Mouse (Mus musculus) neutrophil, adult 65 days (primary cell): ENCODE data around the gene Dhcr24. TPM values are rescaled to one million over a fixed set of nuclear protein-coding genes. Genes with fewer than 3 reads are reported as not detected.

Experiments used
- total RNA-seq: library from RNA; stranded (reverse); gene quantifications from 2 replicates; pipeline ENCODE4 v1.2.4, GENCODE M21; 2023

The Dhcr24 gene
- 2.9 and 3.3 TPM in 2 replicates for total RNA-seq

DNA sequence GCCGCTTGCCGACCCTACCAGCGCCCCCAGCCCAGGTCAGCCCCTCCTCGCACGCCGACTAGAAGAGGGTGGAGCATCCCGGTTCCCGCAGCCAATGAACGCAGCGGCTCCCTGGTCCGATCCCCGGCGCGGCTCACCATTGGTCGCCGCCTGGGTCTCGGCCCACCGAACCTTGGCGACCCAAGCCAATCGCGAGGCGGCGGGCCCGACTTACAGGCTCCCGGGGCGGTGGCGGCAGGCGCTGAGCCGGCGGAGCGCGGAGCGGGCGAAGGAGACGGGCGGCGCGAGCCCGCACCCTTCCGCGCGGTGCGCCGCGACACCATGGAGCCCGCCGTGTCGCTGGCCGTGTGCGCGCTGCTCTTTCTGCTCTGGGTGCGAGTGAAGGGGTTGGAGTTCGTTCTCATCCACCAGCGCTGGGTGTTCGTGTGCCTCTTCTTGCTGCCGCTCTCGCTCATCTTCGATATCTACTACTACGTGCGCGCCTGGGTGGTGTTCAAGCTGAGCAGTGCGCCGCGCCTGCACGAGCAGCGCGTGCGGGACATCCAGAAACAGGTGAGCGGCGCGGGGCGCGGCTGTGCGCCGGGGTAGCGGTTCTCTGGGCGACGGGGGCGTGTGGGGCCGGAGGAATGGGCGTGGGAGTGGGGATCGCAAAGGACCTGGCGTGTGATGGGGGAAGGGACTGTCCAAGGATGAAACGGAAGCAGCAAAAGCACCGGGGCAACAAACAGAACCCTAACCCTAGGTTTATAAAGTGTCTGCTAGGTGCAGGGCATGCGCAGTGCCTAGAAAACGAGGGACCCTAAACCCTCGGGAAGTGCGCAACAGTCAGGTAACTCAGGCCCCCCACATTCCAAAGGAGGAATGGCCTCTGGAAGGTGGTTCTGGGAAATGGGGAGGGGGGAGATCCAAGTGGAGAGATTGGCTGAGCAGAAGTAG is at the start of gene Dhcr24:
Gene Dhcr24 (plus strand): TSS at position 193 of the 936 bp plus-strand sequence.

GRCm38 (mm10) chr4:106617056-106617455 is 56.2 kb downstream of the Dhcr24 start, which contains the start of gene Lexm:
Gene Lexm (minus strand): TSS chr4:106617241.

GRCm38 (mm10) chr4:106622030-106622493 is 61.2 kb downstream of the Dhcr24 start, which contains the start of gene Ttc22:
Gene Ttc22 (plus strand): TSS chr4:106622432.

Other genes starting within 250 kb of the Dhcr24 start
- gene Usp24, start 244.8 kb upstream of the Dhcr24 start, total RNA-seq = 15.3 and 25.7 TPM in 2 replicates
- not detected in 2 replicates for gene Pcsk9, start 96.7 kb upstream of the Dhcr24 start, total RNA-seq
- not detected in 2 replicates for gene Bsnd, start 68.8 kb upstream of the Dhcr24 start, total RNA-seq
- not detected in 2 replicates for gene Lexm, start 56.2 kb downstream of the Dhcr24 start, total RNA-seq
- not detected in 2 replicates for gene Ttc22, start 61.4 kb downstream of the Dhcr24 start, total RNA-seq
- gene Pars2, start 90.0 kb downstream of the Dhcr24 start, total RNA-seq = 0.73 and 1.2 TPM in 2 replicates
- gene Ttc4, start 117.9 kb downstream of the Dhcr24 start, total RNA-seq = 12.5 and 14.3 TPM in 2 replicates
- gene Mroh7, start 169.9 kb downstream of the Dhcr24 start, total RNA-seq = not detected in 2 replicates
- not detected in 2 replicates for gene Fam151a, start 172.9 kb downstream of the Dhcr24 start, total RNA-seq
- gene Acot11, start 244.0 kb downstream of the Dhcr24 start, total RNA-seq = 6.6 and 9.5 TPM in 2 replicates